16 mouse cellular contexts compared by ENCODE assay signal in the genomic region with DNA sequence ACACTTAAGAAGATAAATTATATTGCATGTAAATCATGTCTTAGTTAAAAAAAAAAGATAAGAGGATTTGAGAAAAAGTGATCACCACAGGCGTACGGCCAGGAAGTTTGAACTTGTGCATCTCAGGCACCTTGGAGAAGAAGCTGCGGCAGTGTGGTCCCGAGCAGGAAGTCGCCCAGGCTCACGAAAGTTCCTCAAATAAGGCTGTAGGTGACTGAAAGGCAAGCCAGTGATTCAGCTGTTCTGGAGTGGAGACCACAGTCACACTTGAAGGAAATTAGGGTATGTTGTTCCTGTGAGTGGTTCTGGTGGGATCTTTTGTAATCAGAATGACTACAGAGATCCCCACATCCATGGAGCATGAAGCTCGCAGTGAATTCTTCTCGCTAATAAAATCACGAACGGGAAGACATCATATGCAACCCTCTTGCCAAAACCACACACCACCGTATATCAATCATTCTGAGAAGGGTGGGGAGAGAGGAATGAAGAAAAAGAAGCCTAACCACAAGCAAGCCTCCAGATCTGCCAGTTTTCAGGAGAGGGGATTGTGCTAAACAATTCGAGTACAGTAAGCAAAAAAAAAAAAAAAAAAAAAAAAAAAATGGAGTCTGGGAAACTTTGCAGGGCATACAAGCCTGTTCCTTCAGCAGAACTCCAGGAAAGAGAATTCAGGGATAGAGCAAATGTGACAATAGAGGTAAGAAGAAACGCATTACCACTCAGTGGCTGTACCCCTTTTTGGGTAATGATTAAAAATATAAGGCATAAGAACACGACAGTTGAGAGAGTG.
DNase-seq lines count a peak whose midpoint lies in the region; ATAC-seq lines count a peak whose summit lies in the region.
"Had no signal": no experiment of that assay in that cellular context is flagged by ENCODE, and none has a peak within 500 bp of the region (broad histone marks: within the 10 kb centered on the region; RNA-seq: fewer than 3 reads in every experiment).

No protein-coding gene starts in this region.

- no peak overlapping the region for H3K4me3 ChIP-seq in heart, embryonic 13.5 days
- no peak overlapping the region for H3K4me3 ChIP-seq in heart, embryonic 12.5 days
- H3K4me3 ChIP-seq: erythroblast, embryonic 14.5 days; gastrocnemius, adult 2 months; hindbrain, embryonic 10.5 days; limb, embryonic 12.5 days; neural tube, embryonic 13.5 days had no signal

- no peaks in the 10 kb centered on the region for H3K36me3 ChIP-seq in heart, embryonic 13.5 days
- no peaks in the 10 kb centered on the region for H3K36me3 ChIP-seq in heart, embryonic 12.5 days
- H3K36me3 ChIP-seq: hindbrain, embryonic 10.5 days; limb, embryonic 12.5 days had no signal

- H3K27ac ChIP-seq in heart, embryonic 13.5 days (replicated peaks), result 0 out of 2 replicates have a peak overlapping the region, but pooled peaks have one; percentile 20
- no peak overlapping the region for H3K27ac ChIP-seq in heart, embryonic 12.5 days (ENCODE audit: poor library complexity, severe bottlenecking)
- H3K27ac ChIP-seq: gastrocnemius, adult 2 months; hindbrain, embryonic 10.5 days; limb, embryonic 12.5 days; neural tube, embryonic 13.5 days had no signal

- peaks cover 30% of the 10 kb centered on the region for H3K4me1 ChIP-seq in heart, embryonic 13.5 days
- peaks cover 17% of the 10 kb centered on the region for H3K4me1 ChIP-seq in heart, embryonic 12.5 days (replicated peaks)
- H3K4me1 ChIP-seq: limb, embryonic 12.5 days had no signal

- H3K27me3 ChIP-seq in heart, embryonic 13.5 days (replicated peaks), result no peaks in the 10 kb centered on the region
- H3K27me3 ChIP-seq in heart, embryonic 12.5 days (replicated peaks), result no peaks in the 10 kb centered on the region
- H3K27me3 ChIP-seq: limb, embryonic 12.5 days; neural tube, embryonic 13.5 days had no signal

- no peak overlapping the region for H3K9ac ChIP-seq in heart, embryonic 13.5 days
- H3K9ac ChIP-seq in heart, embryonic 12.5 days, result no peak overlapping the region
- H3K9ac ChIP-seq: limb, embryonic 12.5 days; neural tube, embryonic 13.5 days had no signal

- DNase-seq in 416B (ENCODE audit: low read depth), result peak; percentile 70
- peak; percentile 46 for DNase-seq in naive thymus-derived CD4-positive, alpha-beta T cell, adult 2 months (ENCODE audit: low read depth)
- no peak for DNase-seq in urinary bladder, postnatal 4 days (ENCODE audit: low spot score in 2 of 2)
- DNase-seq in right cerebral cortex, postnatal 14 days, result no peak
- no peak for DNase-seq in adrenal gland, adult (ENCODE audit: inconsistent age in 2 of 2, low spot score in 1 of 2)
- DNase-seq: adrenal gland, postnatal 25 days; cerebellum, adult 2 months; gastrocnemius, adult 2 months; kidney, postnatal 36 days had no signal

- 64% methylated on average over 14 of the region's 14 CpGs for WGBS in heart, embryonic 13.5 days
- 74% methylated on average over 14 of the region's 14 CpGs for WGBS in heart, embryonic 12.5 days

- no peaks in the 10 kb centered on the region for H3K9me3 ChIP-seq in heart, embryonic 13.5 days
- H3K9me3 ChIP-seq in heart, embryonic 12.5 days (replicated peaks), result no peaks in the 10 kb centered on the region
- H3K9me3 ChIP-seq: hindbrain, embryonic 10.5 days; limb, embryonic 12.5 days; neural tube, embryonic 13.5 days had no signal

- no peak for ATAC-seq in heart, embryonic 13.5 days (ENCODE audit: extremely low read depth, insufficient number of reproducible peaks, low FRiP score, low TSS enrichment)
- no peak for ATAC-seq in heart, embryonic 12.5 days (ENCODE audit: insufficient number of reproducible peaks, low FRiP score)
- ATAC-seq in common myeloid progenitor, adult 5-6 weeks (replicated peaks; ENCODE audit: low read depth, poor library complexity, severe bottlenecking), result peak; percentile 94

- H3K4me2 ChIP-seq in heart, embryonic 13.5 days, result no peak overlapping the region
- H3K4me2 ChIP-seq in heart, embryonic 12.5 days, result no peak overlapping the region
- H3K4me2 ChIP-seq: limb, embryonic 12.5 days; neural tube, embryonic 13.5 days had no signal

Comparison
In these comparisons a context has a peak if more than half of its experiments do, and no peak if none do; other contexts are left out.
1. DNase-seq: peak in 416B (single experiment) and naive thymus-derived CD4-positive, alpha-beta T cell, adult 2 months (single experiment); none in urinary bladder, postnatal 4 days (0 of 2), right cerebral cortex, postnatal 14 days (single experiment) and adrenal gland, adult (0 of 2).